Comparison of ENCODE assay signal across 8 mouse cellular contexts in the genomic region with DNA sequence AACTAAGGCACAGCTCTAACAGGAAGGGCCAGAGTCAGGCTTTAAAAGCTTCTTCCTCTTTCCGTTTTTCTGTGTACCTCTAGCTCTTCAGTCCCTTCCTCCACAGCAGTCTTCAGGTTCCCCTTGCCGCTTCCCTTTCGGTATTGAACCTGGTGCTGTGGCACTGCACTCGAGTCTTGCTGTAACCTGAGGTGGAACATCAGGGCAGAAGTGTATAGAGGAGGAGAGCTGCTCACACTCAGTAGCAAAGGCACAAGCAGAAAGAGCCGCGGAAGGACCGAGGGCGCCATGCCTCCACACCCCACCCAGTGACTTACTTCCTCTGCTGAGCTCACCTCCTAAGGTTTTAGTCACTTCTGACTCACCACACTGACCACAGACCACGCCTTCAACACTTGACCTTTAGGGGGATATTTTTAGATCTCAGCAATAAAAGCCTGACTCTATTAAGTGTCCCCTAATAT. TPM values are rescaled to one million over a fixed set of nuclear protein-coding genes. Genes with fewer than 3 reads are reported as not detected.
A peak's percentile ranks its signal among the peaks of the same experiment; 100 is the strongest.
DNase-seq lines count a peak whose midpoint lies in the region; ATAC-seq lines count a peak whose summit lies in the region.

A gene (minus strand): TSS at position 321 of the 464 bp plus-strand sequence.

- no peaks in the 10 kb centered on the region for H3K9me3 ChIP-seq in embryonic facial prominence, embryonic 11.5 days (replicated peaks; ENCODE audit: control insufficient read depth, low read length)
- H3K9me3 ChIP-seq in hindbrain, embryonic 11.5 days (ENCODE audit: control insufficient read depth, low read length) = no peaks in the 10 kb centered on the region
- no peaks in the 10 kb centered on the region for H3K9me3 ChIP-seq in liver, embryonic 11.5 days (ENCODE audit: control insufficient read depth, low read length)

- H3K4me1 ChIP-seq in embryonic facial prominence, embryonic 11.5 days (ENCODE audit: control insufficient read depth, insufficient read depth, low read length) = no peaks in the 10 kb centered on the region
- H3K4me1 ChIP-seq in hindbrain, embryonic 11.5 days (replicated peaks; ENCODE audit: control insufficient read depth, insufficient read depth, low read length) = no peaks in the 10 kb centered on the region
- no peaks in the 10 kb centered on the region for H3K4me1 ChIP-seq in liver, embryonic 11.5 days (replicated peaks; ENCODE audit: control insufficient read depth, insufficient read depth, low read length)

- 91% methylated on average over 9 of the region's 9 CpGs for WGBS in embryonic facial prominence, embryonic 11.5 days
- 82% methylated on average over 9 of the region's 9 CpGs for WGBS in hindbrain, embryonic 11.5 days
- 37% methylated on average over 9 of the region's 9 CpGs for WGBS in liver, embryonic 11.5 days

- H3K9ac ChIP-seq in embryonic facial prominence, embryonic 11.5 days (replicated peaks; ENCODE audit: low read length) = no peak within 1 kb of the TSS
- H3K9ac ChIP-seq in hindbrain, embryonic 11.5 days (ENCODE audit: low read depth, low read length) = no peak within 1 kb of the TSS
- no peak within 1 kb of the TSS for H3K9ac ChIP-seq in liver, embryonic 11.5 days (ENCODE audit: low read depth, low read length)

- H3K4me3 ChIP-seq in embryonic facial prominence, embryonic 11.5 days (ENCODE audit: low read depth, low read length) = no peak within 1 kb of the TSS
- no peak within 1 kb of the TSS for H3K4me3 ChIP-seq in hindbrain, embryonic 11.5 days (ENCODE audit: low read depth, low read length)
- H3K4me3 ChIP-seq in liver, embryonic 11.5 days (ENCODE audit: low read depth, low read length) = no peak within 1 kb of the TSS

- no peaks in the 10 kb centered on the region for H3K27me3 ChIP-seq in embryonic facial prominence, embryonic 11.5 days (ENCODE audit: control insufficient read depth, insufficient read depth, low read length)
- no peaks in the 10 kb centered on the region for H3K27me3 ChIP-seq in hindbrain, embryonic 11.5 days (ENCODE audit: control insufficient read depth, insufficient read depth, low read length)
- no peaks in the 10 kb centered on the region for H3K27me3 ChIP-seq in liver, embryonic 11.5 days (replicated peaks; ENCODE audit: control insufficient read depth, insufficient read depth, low read length)

- no peaks in the 10 kb centered on the region for H3K36me3 ChIP-seq in embryonic facial prominence, embryonic 11.5 days (replicated peaks; ENCODE audit: control insufficient read depth, insufficient read depth, low read depth, low read length)
- no peaks in the 10 kb centered on the region for H3K36me3 ChIP-seq in hindbrain, embryonic 11.5 days (ENCODE audit: control insufficient read depth, insufficient read depth, low read length)
- H3K36me3 ChIP-seq in liver, embryonic 11.5 days (ENCODE audit: control insufficient read depth, insufficient read depth, low read length) = no peaks in the 10 kb centered on the region

- ATAC-seq in embryonic facial prominence, embryonic 11.5 days (replicated peaks; ENCODE audit: insufficient number of reproducible peaks, low FRiP score, low TSS enrichment, low read depth) = no peak
- ATAC-seq in hindbrain, embryonic 11.5 days (ENCODE audit: low FRiP score) = no peak
- ATAC-seq in liver, embryonic 11.5 days (replicated peaks; ENCODE audit: low FRiP score) = no peak; the same call in 1 of the 2 replicates
- ATAC-seq in erythroid progenitor cell, adult 5-6 weeks (replicated peaks; ENCODE audit: low FRiP score, poor library complexity, severe bottlenecking) = no peak

- DNase-seq in thymus, postnatal 0 days (ENCODE audit: low spot score) = peak; percentile 3
- DNase-seq in thymus, postnatal 14 days = no peak
- DNase-seq in embryonic facial prominence, embryonic 11.5 days (ENCODE audit: low spot score) = no peak
- DNase-seq in hindbrain, embryonic 11.5 days (ENCODE audit: low spot score) = no peak
- no peak for DNase-seq in liver, embryonic 11.5 days (ENCODE audit: low spot score)
- DNase-seq in monocyte, adult 2 months (ENCODE audit: low read depth in 1 of 2, low spot score in 2 of 2) = peak; percentile 63 to 80
- DNase-seq in cerebellum, adult 18-20 months = no peak

- no peak within 1 kb of the TSS for H3K27ac ChIP-seq in embryonic facial prominence, embryonic 11.5 days (replicated peaks; ENCODE audit: low read depth, low read length)
- H3K27ac ChIP-seq in hindbrain, embryonic 11.5 days (ENCODE audit: low read depth, low read length) = no peak within 1 kb of the TSS
- no peak within 1 kb of the TSS for H3K27ac ChIP-seq in liver, embryonic 11.5 days (ENCODE audit: low read depth, low read length)

- no peak within 1 kb of the TSS for H3K4me2 ChIP-seq in embryonic facial prominence, embryonic 11.5 days (ENCODE audit: low read depth, low read length)
- no peak within 1 kb of the TSS for H3K4me2 ChIP-seq in hindbrain, embryonic 11.5 days (replicated peaks; ENCODE audit: low read depth, low read length)
- H3K4me2 ChIP-seq in liver, embryonic 11.5 days = peak within 1 kb of the TSS; percentile 33; the same call in 1 of the 2 replicates

RNA-seq across cellular contexts. Expression of the gene that starts here (rescaled TPM):
- 1.7 and 2.1 TPM in 2 replicates for polyA plus RNA-seq in thymus, postnatal 0 days (2015; fragmentation: Nextera tagmentation; extraction: Ambion mirVana)
- 29.1 and 29.9 TPM in 2 replicates for polyA plus RNA-seq in embryonic facial prominence, embryonic 11.5 days (2014; fragmentation: Nextera tagmentation; extraction: Ambion mirVana)
- polyA plus RNA-seq in hindbrain, embryonic 11.5 days (2014; fragmentation: Nextera tagmentation; extraction: Ambion mirVana) = 33.7 and 35.7 TPM in 2 replicates
- 6.9 and 8.0 TPM in 2 replicates for polyA plus RNA-seq in liver, embryonic 11.5 days (2014; fragmentation: Nextera tagmentation; extraction: Ambion mirVana)
- total RNA-seq in erythroid progenitor cell, adult 5-6 weeks (2015; ENCODE audit: low replicate concordance) = 0.72 and 2.5 TPM in 2 replicates
- 1.0 TPM in 1 of 2 replicates, not detected in the other for total RNA-seq in erythroid progenitor cell, adult 5-6 weeks (2017; ENCODE audit: low replicate concordance)

Comparison
In these comparisons a context has a peak if more than half of its experiments do, and no peak if none do; other contexts are left out.
1. DNase-seq: peak in thymus, postnatal 0 days (single experiment) and monocyte, adult 2 months (2 of 2); none in thymus, postnatal 14 days (single experiment), embryonic facial prominence, embryonic 11.5 days (single experiment), hindbrain, embryonic 11.5 days (single experiment), liver, embryonic 11.5 days (single experiment) and cerebellum, adult 18-20 months (0 of 2).